Mouse (Mus musculus) heart, adult 11 months (tissue): ENCODE results near the gene Atxn10.

Source experiments
- DNase-seq: peaks from one replicate; pipeline ENCODE4 v3.0.0; 2022

Atxn10 gene

DNA sequence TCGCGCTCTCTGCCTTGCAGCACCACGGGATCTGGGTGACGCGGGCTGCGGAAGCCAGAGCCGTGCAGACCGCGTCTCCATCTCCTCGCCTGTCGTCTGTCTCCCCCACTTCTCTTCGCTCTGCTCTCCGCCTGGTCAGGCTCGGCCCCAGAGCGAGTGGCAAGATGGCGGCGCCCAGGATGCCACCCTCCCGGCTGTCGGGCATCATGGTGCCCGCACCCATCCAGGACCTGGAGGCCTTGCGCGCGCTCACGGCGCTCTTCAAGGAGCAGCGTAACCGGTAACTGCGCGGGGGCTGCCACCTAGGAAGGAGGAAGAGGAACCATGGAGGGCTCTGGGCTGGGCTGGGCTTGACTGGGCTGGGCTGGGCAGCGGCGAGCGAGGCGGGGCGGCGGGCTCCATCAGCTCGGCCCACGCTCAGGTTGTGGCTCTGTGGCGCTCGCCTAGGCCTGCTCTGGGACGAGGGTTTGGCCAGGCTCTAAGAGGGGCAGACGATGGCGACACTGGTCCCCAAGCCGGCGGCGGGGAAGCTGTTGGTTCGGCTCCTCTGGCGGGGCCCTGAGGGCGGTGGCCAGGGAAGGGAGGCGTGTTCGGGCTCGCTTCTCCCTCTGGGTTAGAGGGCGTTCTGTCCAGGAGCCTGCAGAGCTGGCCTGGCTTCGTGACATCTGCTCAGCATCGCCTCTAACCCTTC is 401 bp downstream of the Atxn10 start:
- peak; percentile 98 for DNase-seq

DNA sequence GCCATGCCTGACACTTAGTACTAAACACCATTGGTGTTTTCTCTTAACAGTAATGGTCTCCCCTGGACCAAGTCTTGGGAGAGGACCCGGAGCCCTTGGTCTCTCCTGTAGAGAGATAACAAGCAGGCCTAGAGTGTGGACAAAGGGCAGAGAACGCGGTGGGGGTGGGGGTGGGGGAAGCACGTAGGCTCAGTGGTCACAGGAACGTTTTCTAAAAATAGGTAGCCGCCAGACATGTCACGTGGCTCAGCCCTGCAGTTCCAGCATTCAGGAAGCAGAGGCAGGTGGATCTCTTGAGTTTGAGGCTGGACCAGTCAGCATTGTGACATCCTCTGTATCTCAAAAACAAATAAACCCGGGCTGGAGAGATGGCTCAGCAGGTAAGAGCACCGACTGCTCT is 1.2 kb downstream of the Atxn10 start:
- no peak for DNase-seq

DNA sequence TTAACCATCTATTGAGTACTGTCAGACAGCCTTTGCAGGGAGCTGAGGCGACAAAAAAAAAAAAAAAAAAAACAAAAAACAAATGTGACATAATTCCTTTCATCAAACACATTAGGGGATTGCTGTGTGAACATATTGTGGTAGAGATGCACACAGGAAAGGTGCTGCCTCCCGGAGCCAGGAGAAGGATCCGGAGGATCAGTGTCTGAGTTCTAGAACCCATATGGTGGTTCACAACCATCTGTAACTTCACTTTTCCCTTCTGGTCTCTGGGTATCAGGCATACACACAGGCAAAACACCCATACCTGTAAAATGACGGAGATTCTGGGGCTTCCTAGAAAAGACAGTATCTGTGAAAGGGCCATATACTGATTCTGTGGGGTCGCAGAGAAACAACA is 1.9 kb downstream of the Atxn10 start:
- no peak for DNase-seq

DNA sequence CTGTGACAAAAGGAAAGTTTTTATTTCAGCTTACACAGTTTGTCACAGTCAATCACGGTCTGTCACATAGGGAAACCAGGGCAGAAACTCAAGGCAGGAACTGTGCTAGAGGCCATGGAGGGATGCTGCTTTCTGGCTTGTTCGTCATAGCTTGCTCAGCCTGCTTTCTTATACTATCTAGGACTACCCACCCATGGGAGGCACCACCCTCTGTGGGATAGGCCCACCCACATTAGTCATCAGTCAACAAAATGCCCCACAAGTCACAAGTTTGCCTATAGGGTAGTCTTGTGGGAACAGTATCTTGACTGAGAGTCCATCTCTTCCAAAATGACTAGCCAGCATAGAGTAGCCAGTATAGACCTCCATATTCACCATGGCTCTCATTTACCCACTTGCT is 6.2 kb downstream of the Atxn10 start:
- DNase-seq, result no peak

DNA sequence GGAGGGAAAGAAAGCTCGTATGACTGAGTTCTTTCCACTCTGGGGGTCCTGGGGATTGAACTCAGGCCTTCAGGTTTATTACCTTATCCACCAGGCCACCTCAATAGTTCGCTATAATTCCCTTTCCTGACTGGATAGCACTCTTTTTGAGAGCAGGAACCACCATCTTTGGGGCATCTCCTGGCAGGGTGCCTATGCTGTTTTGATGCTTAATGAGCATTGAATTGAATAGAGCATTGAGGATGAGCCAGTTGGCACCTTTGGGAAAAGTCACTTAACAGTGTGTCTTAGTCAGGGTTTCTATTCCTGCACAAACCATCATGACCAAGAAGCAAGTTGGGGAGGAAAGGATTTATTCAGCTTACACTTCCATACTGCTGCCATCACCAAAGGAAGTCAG is 8.6 kb downstream of the Atxn10 start:
- peak; percentile 44 for DNase-seq

DNA sequence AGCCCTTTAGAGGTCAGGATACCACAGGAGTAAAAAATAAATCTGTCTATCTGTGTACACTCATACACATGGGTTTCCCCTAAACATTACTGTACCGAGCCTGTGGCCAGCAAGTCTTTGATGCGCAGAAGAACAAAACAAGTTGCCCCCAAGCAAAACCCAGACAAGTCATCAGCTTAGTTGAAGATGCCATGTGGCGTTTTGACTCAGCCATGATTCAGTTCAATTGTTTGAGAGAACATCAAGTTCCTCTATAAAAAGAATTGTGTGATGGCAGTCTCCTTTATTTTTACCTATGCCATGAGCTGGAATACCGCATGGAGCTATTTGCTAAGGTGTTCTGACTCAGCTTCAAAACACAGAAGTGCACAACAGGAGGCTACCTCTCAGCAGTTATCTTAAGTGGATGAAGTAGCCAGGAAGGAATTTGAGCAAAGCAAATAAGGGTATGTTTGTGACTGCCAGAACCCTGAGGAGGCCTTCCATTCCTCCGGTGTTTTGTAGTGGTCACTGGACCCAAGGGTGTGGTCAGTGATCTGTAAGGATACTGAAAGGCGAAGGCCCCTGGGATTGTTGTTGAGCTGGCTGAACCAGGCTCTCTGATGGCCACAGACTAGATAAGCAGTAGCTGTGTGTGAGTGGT is 11.1 kb downstream of the Atxn10 start:
- peak; percentile 84 for DNase-seq

DNA sequence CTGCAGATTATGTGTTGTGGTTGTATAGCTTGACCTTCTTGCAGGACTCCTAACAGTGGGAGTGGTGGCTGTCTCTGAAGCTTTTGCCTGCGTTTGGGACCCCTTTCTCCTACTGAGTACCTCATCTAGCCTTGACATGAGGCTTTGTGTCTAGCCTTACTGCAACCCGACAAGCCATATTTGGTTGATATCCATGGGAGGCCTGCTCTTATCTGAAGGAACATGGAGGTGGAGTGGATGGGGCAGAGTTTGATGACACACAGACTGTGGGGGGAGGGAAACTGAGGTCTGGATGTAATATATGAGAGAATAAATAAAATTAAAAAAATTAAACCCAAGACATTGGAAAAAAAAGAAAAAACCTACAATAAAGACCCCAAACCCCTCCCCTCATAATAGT is 14.1 kb downstream of the Atxn10 start:
- peak; percentile 65 for DNase-seq

DNA sequence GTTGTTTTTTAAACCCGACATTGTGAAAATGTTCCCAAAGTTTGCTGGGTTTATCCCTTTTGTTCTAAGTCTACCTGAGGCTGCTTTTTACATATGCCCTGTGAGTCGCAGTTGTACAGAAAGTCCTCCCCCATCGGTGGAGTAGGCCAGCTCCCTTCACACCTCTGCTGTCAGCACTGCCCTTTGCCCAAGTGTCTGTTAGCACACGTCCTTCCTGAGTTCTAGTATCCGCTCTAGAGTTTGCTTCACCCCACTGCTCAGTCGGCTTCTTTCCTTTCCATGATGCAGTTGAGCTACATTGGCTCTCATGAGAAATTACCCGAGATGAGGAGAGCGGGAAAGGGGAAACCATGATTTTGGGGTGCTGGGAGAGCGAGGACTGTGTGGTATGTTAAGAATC is 18.0 kb downstream of the Atxn10 start:
- peak; percentile 66 for DNase-seq

DNA sequence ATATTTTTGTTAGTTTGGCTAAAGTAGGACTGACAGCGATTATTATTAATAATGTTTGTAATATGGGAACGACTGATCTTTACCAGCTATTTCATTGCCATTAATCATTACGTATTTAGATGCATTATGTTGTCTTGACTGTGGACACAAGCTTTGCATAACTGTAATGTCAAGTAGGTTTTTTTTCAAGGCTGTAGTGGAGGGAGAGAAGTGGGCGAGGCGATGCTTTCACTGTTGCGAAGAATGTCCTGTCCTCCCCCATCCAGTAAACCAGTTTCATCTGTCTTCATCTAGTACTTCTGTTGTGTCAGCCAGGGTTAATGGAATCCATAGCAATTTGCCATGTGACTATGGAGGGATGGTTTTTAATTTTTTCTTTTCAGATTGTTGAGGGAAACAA is 20.1 kb downstream of the Atxn10 start:
- DNase-seq, result no peak

DNA sequence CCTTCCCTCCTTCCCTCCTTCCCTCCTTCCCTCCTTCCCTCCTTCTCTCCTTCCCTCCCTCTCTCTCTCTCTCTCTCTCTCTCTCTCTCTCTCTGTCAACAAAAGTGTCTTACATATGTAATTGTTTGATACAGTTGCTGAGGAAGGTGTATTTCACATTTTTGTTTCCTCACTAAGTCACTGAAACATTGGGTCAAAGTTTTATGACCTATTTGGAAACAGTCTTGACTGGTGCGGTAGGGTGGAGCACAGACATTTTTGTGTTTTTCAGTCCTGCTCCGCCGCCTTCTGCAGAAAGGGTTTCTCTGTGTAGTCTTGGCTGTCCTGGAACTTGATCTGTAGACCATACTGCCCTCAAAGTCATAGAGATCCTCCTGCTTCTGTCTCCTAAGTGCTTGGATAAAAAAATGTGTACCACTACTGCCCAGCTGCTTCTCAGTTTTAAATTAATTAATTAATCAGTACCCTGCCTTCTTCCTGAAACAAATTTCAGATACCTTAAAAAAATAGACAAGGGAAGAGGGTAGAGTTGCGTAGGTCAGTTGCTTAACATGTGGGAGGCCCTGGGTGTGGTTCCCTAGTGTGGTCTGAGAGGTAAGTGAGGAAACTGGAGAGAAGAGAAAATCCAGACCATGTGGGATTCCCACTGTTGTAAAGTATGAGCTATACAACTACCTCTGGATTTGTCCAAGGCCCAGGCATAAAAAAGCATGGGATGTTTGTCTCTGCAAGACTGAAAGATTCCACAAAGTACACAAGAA is 21.6 kb downstream of the Atxn10 start:
- no peak for DNase-seq

DNA sequence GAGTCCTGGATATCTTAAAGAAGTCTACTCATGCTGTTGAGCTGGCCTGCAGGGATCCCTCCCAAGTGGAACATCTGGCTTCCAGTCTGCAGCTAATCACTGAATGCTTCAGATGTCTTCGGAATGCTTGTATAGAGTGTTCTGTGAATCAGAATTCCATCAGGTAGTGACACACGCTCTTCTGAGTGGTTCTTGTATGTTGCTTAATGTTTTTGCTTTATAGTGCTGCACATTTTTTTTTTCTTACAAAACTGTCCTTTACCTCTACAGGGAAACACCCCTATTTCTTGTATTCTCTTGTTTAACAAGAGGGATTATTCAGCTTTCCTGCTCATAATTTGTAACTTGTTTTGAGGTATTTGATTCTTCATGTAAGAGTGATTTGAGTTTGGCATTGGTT is 23.4 kb downstream of the Atxn10 start:
- no peak for DNase-seq

DNA sequence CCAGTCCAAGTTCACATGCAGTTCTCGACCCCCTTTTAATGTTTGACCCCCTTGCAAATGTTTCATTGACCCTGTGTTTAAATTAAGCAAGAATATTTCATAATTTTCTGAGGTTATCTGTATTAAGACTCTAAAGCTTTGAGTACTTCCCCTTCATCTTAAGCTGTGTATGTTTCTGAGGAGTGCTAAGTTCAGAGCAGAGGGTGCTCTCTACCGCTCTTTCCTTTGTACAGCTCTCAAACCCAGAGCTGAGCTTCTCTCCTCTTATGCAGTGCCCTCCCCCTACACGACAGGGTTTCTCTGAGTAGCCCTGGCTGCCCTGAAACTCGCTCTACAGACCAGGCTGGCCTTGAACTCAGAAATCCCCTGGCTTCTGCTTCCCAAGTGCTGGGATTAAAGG is 23.9 kb downstream of the Atxn10 start:
- DNase-seq, result no peak

DNA sequence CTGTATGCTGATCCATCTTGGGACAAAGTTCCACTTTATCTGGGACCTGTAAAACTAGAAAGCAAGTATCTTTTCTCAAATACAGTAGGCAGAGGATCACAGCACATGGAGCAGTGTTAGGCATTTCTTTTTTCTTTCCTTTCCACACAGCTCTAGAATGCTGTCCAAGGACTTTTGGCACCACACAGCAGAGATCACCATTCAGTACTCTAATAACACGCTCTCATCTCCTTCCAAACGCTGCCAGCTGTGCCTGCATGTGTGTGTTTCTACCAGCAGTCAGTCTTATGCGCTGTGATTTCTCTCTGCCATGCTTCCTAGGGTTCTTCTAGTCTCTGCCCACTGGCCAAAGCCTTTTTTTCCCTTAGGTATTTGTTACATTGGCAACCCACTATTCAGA is 28.3 kb downstream of the Atxn10 start:
- peak; percentile 84 for DNase-seq

DNA sequence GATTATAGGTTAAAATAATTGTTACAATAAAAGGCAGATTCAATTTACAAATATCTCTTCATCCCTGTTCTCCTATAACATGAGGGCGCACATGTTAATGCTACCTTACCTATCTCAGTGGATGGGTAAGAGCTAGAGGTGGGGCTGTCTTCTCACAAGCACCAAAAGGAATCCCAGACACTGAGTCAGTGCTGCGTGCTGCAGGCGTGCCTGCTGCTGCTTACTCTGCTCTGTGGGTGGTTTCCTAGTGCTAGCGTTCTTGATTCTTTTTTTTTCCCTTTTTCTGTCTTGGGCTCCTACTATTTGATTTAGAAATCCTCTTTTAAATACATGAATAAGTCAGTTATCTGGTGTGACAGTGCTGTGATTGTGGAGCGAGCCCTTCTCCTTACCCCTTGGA is 30.9 kb downstream of the Atxn10 start:
- DNase-seq, result no peak

DNA sequence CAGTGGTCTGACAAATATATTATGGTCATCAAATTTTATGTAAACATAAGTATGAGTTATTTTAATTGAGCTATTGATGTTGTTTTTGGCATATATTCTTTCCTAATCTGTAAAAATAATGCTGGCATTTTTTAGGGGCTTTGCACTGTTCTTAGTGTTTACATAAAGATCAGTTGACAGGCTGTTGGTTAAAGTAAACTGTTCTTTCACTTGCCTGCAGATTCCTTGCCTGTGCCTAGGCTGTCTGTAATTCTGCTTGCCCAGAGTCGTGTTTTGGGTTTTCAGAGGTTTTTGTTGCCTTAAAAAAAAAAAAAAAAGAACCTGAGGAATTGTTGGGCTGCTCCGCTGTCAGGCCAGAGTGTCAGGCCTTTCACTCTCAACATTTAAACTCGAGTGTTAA is 33.7 kb downstream of the Atxn10 start:
- no peak for DNase-seq

DNA sequence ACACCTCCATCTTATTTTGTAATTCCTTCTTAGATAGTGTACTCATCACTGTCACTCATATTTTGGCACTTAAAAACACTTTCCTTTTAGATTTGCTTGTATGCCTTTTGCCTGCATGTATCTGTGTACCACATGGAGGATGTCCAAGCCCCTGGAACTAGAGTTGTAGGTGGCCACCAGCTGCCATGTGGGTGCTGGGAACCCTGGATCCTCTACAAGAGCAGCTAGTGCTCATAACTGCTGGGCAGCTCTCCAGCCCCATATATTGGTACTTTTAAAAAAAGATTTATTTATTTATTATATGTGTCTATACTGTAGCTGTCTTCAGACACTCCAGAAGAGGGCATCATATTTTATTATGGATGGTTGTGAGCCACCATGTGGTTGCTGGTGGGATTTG is 37.1 kb downstream of the Atxn10 start:
- no peak for DNase-seq

DNA sequence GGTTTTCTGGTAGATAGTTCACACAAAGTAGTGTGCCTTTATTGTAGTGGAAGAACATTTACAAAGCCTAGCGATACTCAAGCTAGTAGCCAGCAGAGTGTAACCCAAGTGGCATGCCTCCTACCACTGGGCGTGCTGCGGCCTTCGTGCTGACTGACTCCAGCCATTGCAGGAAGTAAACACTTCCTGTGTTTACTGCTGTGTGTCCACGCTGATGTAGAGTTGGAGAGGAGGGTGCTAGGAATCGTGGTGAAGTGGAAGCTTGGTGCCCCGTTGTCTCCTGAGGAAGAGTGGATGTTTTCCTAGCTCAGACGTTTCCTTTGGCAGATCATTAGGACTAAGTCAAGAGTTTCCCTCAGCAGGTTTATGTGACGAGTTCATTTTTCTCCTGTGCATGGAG is 47.4 kb downstream of the Atxn10 start:
- peak; percentile 88 for DNase-seq

DNA sequence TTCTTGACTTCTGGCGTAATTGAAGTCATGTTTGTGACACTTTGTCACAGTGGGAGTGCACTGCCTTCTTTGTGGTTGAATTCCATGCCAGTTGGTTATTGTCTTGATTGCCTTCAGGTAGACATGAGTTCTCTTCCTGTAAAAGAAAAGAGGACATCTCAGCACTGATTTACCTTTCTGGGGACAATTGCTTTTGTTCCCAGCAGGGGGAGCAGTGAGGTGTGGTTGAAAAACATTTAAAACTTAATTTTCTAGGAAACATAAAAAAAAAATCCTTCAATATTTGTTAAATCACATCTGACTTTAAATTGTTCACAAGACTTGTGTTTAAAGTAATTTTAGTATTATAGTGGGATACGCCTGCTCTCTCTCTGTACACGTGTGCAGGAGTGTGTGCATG is 52.7 kb downstream of the Atxn10 start:
- DNase-seq, result no peak

DNA sequence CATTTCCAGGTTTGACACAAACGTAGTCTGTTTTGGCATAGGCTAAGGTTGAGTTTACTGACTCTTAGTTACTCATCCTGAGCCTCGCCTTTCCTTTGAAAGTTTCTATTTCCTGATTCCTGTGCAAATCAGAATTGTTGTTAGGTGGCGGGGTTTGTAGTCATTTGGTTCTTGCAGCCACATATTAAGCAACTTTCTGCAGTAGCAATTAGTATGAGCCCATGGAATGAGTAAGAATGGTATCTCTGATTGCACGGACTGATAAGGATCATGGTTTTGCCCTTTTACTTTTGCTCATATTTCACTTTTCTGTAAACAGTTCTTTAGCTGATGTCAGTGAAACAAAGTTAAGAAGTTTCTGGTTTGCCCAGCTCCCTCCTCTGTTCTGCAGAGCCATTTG is 53.9 kb downstream of the Atxn10 start:
- DNase-seq, result no peak

DNA sequence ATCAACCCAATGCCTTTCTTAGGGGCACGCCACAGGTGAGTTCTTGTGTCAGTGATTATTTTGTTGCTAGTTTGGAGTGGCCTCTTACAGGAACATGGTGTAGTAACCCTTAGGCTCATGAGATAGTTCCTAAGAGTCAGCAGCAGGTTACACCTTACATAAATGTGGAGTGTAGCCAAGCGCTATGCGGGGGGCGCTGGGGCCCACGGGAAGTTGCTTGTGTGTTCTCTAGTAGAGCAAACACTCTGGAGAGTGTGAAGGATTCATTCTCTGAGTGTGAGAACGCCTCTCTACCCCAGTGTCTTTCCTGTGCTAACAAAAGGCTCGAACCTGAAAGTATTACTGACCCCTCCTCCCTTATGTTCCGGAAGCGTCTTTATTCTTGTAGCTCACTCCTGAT is 59.3 kb downstream of the Atxn10 start:
- peak; percentile 63 for DNase-seq

DNA sequence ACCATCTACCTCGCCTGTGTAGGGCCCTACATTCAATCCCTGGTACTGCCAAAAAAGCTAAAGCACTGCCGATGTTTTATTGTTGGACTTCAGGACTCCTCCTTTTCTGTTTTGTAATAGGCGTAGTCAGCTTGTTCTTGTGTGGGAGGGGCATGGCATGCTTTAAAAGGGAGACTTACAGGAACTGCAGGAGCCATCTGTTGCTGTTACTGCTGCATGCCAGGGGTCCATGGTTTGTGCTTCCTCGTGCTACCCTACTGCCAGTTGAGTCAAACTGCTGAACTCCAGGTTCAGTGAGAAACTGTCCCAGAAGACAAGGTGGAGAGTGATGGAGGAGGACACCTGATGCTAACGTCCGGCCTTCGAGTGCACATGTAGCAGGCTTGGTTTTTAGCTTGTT is 65.9 kb downstream of the Atxn10 start:
- peak; percentile 89 for DNase-seq

DNA sequence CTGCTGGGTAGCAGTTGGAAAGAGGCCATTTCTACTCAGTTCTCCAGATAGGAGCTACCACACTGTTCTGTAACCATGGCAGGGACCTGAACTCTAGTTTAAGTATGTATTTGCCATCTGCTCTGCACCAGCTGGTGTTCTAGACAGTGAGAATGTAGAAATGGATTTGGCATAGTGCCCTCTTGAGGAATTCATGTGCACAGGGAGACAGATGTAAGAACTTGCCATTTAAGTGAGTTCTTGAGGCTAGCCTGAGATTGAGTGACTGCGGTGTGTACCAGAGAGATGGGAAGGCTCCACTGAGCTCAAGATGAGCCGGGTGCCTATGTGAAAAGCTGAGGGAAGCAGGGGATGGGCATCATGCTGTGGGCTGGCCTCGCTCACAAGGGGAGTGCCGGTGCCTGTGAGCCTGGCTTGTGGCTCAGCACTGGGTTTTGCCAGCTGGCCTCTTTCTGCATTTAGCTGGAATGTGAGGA is 67.2 kb downstream of the Atxn10 start:
- DNase-seq, result peak; percentile 88

DNA sequence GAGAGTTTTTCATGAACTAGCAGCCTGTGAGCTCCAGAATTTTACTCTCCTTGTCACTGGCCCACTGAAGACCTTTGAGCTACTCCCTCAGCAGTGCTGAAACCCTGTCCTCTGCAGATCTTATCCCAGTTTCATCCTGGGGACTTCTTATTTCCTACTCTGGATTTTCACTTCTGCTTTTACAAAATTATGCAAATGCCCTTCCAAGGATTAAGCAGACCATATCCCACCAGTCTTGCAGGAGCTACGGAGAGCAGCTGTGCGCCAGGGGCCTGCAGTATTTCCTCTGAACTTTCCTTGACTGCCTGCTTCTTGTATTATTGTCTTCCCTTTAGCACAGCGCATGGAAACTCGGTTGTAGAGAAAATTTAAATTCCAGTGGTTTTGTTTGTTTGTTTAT is 68.7 kb downstream of the Atxn10 start:
- DNase-seq, result peak; percentile 86

DNA sequence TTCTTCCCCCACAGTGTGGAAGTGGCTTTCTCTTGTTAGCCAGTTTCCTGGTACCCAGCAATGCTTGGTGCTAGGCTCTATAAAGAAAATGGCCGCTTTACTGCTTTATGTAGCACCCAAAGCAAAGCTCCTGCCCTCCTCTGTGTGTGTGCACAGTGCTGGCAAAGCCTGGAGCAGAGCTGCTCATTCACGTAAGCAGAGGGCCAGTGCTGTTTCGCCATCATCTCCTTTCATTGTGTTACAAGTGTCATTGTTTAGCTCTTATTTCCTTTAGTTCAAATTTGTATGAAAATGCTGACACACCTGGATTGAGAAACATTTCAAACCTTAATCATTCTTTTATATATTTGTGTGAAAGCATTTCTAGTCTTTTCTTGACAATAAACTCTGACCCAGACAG is 69.5 kb downstream of the Atxn10 start:
- DNase-seq, result peak; percentile 66
